Mouse (Mus musculus): ENCODE data around the gene Ttf1.
A peak's percentile ranks its signal among the peaks of the same experiment; 100 is the strongest.
"Not testable (repeated sequence)": the region's sequence is repeated elsewhere in the genome, so short reads cannot be mapped to it uniquely, and the experiment has no call there.

Ttf1 gene

DNA sequence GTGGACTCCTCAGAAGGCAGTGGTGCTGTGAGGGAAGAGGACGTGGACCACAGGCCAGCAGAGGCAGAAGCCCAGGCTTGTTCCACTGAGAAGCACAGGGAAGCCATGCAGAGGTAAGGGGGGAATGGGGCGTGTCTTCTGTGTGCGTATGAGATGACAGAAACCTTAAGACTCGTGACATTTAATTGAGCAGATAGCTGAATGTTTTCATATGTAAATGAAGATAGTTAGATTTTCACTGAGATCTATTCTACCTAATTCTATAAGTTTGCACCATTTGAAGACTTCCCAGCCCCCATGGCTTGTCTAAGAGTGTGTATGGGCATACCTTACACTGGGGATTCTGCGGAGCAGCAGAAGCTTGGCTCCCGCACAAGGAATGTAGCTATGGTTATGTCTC is 5.7 kb downstream of the Ttf1 start:
- no peak for DNase-seq

GRCm38 (mm10) chr2:29066410-29066809 is 6.3 kb downstream of the Ttf1 start:
- no peak for DNase-seq

DNA sequence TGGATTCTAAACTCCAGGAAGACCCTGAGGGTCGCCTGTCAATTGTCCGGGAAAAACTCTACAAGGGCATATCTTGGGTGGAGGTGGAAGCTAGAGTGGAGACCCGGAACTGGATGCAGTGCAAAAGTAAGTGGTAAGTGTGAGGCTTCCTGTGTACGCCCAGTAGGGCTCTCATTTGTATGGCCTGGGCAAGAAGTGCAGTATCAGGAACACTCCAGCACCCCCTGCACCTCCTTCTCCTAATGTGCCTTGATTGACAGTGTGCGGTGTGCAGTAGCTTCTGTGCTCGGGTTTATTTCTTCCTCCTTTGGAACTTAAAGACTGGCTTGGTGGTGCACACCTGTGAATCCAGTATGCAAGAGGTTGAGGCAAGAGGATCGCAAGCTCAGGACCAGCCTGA is 14.6 kb downstream of the Ttf1 start:
- DNase-seq, result no peak

GRCm38 (mm10) chr2:29075331-29076070 is 15.4 kb downstream of the Ttf1 start:
- no peak for DNase-seq

- no peak for DNase-seq
These were observed 16.2 kb downstream of the Ttf1 start for GRCm38 (mm10) chr2:29076226-29076625.

DNA sequence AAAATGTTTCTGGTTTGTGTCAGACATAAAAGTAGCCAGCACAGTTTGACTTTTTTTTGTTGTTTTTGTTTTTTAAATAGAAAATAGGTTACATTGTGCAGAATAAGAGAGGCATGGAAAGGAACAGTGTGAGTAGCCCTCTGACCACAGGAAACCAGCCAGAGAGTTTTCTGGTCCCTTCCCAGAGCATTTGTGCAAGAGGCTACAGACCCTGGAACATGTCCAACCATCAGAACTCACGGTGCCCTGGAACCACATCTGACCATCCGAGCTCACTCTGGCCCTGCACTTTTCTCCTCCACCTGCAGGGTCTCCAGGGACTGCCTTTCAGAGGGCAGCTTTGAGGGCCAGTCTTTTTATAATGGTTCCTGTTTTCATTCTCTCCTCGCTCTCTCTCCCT is 21.9 kb downstream of the Ttf1 start:
- DNase-seq, result no peak

GRCm38 (mm10) chr2:29086026-29086425 is 26.0 kb downstream of the Ttf1 start:
- no peak for DNase-seq

- DNase-seq, result not testable (repeated sequence)
These were observed 29.2 kb downstream of the Ttf1 start for GRCm38 (mm10) chr2:29089276-29089675.

DNA sequence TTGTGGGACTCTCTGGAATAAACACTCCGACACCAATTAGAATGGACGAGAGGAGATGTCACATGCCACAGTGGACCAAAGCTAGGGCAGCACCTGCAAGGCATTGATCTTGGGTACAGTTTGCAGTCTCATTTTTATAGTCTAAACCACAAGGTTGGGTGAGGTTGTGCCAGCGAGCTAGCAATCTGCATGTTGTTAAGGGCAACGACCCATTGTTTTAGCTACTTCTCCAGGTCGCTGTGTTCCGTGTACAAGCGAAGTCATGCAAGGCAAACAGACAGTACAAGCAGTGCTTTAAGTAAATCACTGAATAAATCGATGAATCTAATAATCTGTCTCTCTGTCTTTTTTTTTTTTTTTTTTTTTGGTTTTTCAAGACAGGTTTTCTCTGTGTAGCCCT is 35.6 kb downstream of the Ttf1 start:
- no peak for DNase-seq

DNA sequence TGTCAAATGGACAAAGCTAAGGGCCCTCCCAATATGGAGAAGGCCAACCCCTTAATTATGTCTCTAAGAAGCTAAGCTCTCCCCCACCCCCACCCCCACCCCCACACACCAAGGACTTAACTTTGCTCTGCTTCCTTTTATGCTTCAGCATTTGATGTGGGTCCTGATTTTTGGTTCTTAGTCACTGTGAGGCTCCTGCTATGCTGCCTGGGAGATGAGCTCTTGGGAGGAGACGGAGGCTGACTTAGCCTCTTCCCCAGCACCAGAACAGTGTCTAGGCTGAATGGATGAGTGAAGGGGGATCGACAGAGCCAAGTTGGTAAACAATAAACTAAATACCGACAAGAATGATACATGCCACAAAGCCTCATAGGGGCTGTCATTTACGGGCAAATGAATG is 36.7 kb downstream of the Ttf1 start:
- DNase-seq, result no peak

DNA sequence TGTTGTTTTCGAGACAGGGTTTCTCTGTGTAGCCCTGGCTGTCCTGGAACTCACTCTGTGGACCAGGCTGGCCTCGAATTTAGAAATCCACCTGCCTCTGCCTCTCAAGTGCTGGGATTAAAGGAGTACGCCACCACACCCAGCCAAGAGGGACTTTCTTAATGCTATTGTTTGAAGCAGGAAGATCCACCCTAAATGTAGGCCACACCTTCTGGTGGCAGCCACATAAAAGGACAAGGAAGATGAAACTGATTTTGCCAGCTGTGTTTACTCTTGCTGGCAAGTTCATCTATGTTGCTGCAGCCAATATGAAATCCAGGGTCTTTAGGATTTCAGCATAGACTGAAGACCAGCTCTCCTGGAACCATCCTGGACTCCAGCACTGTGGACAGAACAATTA is 37.4 kb downstream of the Ttf1 start:
- no peak for DNase-seq

- DNase-seq, result not testable (repeated sequence)
These were observed 37.9 kb downstream of the Ttf1 start for GRCm38 (mm10) chr2:29097955-29098354.

- no peak for DNase-seq
These were observed 38.7 kb downstream of the Ttf1 start for GRCm38 (mm10) chr2:29098786-29099185.

GRCm38 (mm10) chr2:29099646-29100045 is 39.6 kb downstream of the Ttf1 start:
- no peak for DNase-seq

DNA sequence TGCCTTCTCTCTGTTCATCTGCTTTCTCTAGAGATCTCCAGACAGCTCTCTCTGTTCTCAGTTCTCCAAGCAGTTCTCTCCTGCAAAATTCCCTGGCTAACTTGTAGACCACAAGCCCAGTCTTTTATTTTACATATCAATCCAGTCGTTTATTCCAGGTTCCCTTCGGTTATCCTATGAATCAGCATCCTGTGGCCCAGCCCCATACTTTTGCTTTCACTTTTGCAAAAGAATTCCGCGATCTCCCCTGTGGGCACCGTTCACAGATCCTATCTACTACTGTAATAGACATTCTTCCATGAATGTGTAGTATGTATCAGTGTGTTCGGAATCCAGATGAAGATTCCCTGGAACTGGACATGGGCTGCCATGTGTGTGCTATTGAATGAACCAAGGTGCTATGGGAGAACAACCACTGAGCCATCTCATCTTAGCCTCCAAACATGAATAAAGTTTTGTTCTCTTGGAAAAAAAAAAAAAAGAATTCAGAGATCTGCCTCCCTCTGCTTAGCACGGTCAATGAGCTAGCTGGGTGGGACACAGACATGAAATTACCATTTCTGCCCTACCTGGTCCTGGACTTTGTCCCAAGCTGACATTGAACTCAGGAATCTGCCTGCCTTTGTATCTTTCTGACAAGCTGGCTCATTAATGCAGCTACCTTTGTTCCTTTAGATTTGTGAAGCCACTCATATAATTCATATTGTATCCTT is 40.9 kb downstream of the Ttf1 start:
- no peak for DNase-seq

- not testable (repeated sequence) for DNase-seq
These were observed 42.6 kb downstream of the Ttf1 start for GRCm38 (mm10) chr2:29102416-29103377.

DNA sequence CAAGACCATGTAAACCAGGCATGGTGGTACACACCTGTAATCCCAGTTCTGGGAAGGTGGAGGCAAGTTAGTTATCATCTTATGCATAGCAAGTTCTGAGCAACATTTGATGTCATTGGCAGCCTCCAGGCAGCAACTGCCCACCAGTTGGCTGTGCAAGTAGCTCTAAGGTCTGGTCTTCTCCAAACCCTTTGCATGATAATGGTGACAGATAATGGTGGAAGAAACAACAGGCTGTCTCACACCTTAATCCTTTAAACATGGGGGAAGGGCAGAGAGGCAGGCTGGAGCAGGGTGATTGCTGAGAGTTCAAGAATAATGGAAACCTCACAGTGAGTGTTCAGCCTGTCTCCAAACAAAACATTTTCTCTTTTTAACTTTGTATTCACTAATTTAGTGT is 60.9 kb downstream of the Ttf1 start:
- DNase-seq, result no peak

- DNase-seq, result no peak
These were observed 62.4 kb downstream of the Ttf1 start for GRCm38 (mm10) chr2:29122446-29122845.

- no peak for DNase-seq
These were observed 64.0 kb downstream of the Ttf1 start, which contains the start of gene Setx for GRCm38 (mm10) chr2:29123907-29124569. Gene Setx, plus strand, starts transcription at chr2:29124181.

- DNase-seq, result no peak
These were observed 64.5 kb downstream of the Ttf1 start for GRCm38 (mm10) chr2:29124571-29124935.

DNA sequence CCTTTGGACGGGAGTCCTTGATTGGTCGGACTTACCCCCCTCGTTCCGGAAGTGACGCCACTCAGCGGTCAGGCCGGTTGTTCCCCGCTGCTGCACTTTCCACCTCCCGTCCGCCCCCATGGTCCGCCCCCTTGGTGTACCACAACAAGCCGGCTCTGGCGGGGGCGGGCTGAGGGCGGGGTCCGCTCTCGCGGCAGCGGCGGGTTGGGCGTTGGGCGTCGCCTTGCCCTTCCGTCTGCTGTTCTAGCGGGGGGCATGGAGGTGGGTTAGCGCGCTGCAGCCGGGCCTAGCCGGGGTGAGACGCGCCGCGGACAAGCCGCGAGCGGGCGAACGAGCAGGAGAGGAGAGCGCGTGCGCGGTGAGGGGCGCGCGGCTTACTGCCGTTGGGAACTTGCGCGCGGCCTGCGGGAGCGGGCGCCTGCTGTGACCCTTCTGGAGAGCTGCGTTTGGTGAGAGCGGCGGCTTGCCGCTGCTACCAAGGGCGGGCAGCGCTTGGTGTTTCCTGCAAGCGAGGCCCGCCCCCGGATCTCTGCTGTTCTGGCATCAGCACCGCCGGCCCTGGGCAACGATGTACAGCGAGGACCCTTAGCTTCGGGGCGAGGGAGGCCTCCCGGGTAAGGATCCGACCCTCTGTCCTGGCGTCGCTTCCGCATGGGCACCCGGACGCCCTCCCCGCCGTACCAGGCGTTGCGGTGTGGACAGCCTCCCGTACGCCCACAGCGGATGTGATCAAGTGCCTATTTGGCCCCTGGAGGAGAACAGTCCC is 65.1 kb downstream of the Ttf1 start:
- peak; percentile 100 for DNase-seq
